Mouse (Mus musculus) heart, embryonic 13.5 days (tissue): ENCODE results near the gene Grap. TPM values are rescaled to one million over a fixed set of nuclear protein-coding genes. Genes with fewer than 3 reads are reported as not detected.

Experiments
- ATAC-seq: fragments of 200-750 bp; cut with Nextera tagmentation; 2 replicates; pipeline ENCODE4 v1.8.0; 2017; ENCODE audit warnings: moderate TSS enrichment; ENCODE audit not compliant: insufficient number of reproducible peaks, low FRiP score, low TSS enrichment; ENCODE audit errors: extremely low read depth
- H3K27ac ChIP-seq: fragments of 300-500 bp; sonication (generic); replicated peaks from 2 replicates; pipeline ENCODE4 v1.5.1; 2015; ENCODE audit warnings: moderate library complexity, mild to moderate bottlenecking, inconsistent platforms
- H3K27me3 ChIP-seq: fragments of 300-500 bp; sonication (generic); replicated peaks from 2 replicates; pipeline ENCODE4 v1.6.1; 2015; ENCODE audit warnings: mild to moderate bottlenecking, inconsistent platforms
- H3K36me3 ChIP-seq: fragments of 300-500 bp; sonication (generic); 2 replicates; pipeline ENCODE4 v1.6.1; 2015; ENCODE audit warnings: mild to moderate bottlenecking, inconsistent platforms
- H3K4me1 ChIP-seq: fragments of 300-500 bp; sonication (generic); 2 replicates; pipeline ENCODE4 v1.6.1; 2015; ENCODE audit warnings: inconsistent platforms
- H3K4me2 ChIP-seq: fragments of 300-500 bp; sonication (generic); 2 replicates; pipeline ENCODE4 v1.6.1; 2015; ENCODE audit warnings: inconsistent platforms, mild to moderate bottlenecking, moderate library complexity
- H3K4me3 ChIP-seq: fragments of 300-500 bp; sonication (generic); 2 replicates; pipeline ENCODE4 v1.5.1; 2015; ENCODE audit warnings: moderate library complexity, mild to moderate bottlenecking, inconsistent platforms
- H3K9ac ChIP-seq: fragments of 300-500 bp; sonication (generic); 2 replicates; pipeline ENCODE4 v1.6.1; 2015; ENCODE audit warnings: inconsistent platforms, mild to moderate bottlenecking, moderate library complexity
- H3K9me3 ChIP-seq: fragments of 300-500 bp; sonication (generic); 2 replicates; pipeline ENCODE4 v1.6.1; 2016; ENCODE audit warnings: inconsistent platforms
- WGBS: fragments of 180-500 bp; shearing (Covaris S2); methylation state at CpG from one replicate; pipeline ENCODE4 v1.1.7; 2015; ENCODE audit warnings: mixed read lengths; 5-methylcytosine and 5-hydroxymethylcytosine counted together
- polyA plus RNA-seq: library from polyadenylated mRNA; unstranded; fragments of >200 nt; fragmentation: Nextera tagmentation; extraction: Ambion mirVana; gene quantifications from 2 replicates; pipeline ENCODE4 v1.2.1, GENCODE M21; 2015

Grap gene
- polyA plus RNA-seq, 1 experiment from 2014 or later: 11.2 TPM

DNA sequence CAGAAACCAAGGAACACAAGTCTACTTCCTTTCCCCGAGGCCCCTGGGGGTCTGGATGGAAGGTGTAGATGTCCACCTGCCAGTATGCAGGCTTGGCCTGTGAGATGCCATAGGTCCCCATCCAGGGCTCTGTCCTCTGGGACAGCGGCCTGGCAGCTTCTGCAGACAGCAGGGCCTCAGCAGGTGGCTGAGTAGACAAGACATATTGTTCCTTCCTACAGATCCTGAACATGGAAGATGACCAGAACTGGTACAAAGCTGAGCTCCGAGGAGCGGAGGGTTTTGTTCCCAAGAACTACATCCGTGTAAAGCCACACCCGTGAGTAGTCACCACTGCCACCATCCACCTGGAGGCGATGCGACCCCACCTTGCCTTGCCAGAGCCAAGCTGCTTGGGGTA, 6.9 kb downstream of the Grap start:
- ATAC-seq: no peak
- WGBS: 83% methylated on average over 8 of the region's 8 CpGs
- Histone ChIP-seq H3K9me3 (no peaks in the 10 kb centered on the region), H3K4me1 (peaks cover 10% of the 10 kb centered on the region), H3K27ac (no peak overlapping the region), H3K27me3 (no peaks in the 10 kb centered on the region), H3K36me3 (no peaks in the 10 kb centered on the region), H3K9ac (no peak overlapping the region), H3K4me2 (no peak overlapping the region), H3K4me3 (no peak overlapping the region)

DNA sequence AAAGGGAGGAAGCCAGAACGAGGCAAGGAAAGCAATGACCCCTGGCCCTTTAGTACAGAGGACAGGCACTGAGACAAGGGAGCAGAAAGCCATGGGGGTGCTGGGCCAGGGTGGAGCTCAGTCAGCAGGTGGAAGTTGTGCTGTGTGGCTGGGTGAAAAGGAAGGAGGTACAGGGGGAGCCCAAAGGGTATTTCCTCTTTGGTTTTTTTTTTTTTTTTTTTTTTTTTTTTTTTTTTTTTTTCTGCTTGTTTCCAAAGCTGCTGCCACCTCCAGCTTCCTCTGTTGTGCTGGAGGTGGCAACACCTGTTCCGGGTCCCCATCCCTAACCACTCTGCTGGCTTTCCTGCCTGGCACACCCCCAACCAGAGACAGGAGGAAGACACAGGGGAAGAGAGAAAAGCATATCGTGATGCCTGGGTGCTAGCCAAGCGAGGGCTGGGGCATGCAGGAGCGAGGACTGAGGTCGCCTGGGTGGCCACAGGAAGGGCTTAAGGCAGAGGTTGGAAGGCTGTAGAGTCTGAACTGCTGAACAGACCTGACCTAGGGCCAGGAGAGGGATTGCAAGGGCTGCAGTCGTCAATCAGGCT, 7.8 kb downstream of the Grap start:
- 61% methylated on average over 7 of the region's 7 CpGs for WGBS
- H3K4me3 ChIP-seq: no peak overlapping the region
- H3K27me3 ChIP-seq: no peaks in the 10 kb centered on the region
- H3K9ac ChIP-seq: no peak overlapping the region
- ATAC-seq: no peak
- peaks cover 10% of the 10 kb centered on the region for H3K4me1 ChIP-seq
- no peak overlapping the region for H3K27ac ChIP-seq
- H3K36me3 ChIP-seq: no peaks in the 10 kb centered on the region
- no peak overlapping the region for H3K4me2 ChIP-seq
- H3K9me3 ChIP-seq: no peaks in the 10 kb centered on the region

DNA sequence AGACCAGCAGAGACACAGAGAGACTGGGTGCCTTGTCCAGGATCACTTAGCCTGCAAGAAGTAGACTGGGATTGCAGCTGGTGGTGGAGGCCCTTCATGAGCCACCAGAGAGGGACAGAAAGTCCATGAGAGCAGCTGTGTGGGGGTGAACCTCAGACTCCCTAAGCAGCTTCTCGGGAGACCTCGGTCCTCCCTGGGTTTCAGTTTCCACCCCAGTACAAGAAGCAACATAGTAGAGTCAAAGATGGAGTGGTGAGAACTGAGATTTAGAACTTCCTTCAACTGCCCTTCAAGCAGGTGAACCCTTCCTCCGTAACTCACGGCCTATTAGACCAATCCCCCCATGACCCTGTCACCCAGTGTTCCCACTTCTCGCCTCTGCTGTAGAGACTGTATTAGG, 9.1 kb downstream of the Grap start:
- H3K4me2 ChIP-seq: no peak overlapping the region
- H3K9ac ChIP-seq: no peak overlapping the region
- WGBS: 86% methylated on average over 5 of the region's 5 CpGs
- H3K9me3 ChIP-seq: no peaks in the 10 kb centered on the region
- no peak for ATAC-seq
- no peak overlapping the region for H3K27ac ChIP-seq
- H3K36me3 ChIP-seq: no peaks in the 10 kb centered on the region
- peaks cover 10% of the 10 kb centered on the region for H3K4me1 ChIP-seq
- H3K4me3 ChIP-seq: no peak overlapping the region
- no peaks in the 10 kb centered on the region for H3K27me3 ChIP-seq

DNA sequence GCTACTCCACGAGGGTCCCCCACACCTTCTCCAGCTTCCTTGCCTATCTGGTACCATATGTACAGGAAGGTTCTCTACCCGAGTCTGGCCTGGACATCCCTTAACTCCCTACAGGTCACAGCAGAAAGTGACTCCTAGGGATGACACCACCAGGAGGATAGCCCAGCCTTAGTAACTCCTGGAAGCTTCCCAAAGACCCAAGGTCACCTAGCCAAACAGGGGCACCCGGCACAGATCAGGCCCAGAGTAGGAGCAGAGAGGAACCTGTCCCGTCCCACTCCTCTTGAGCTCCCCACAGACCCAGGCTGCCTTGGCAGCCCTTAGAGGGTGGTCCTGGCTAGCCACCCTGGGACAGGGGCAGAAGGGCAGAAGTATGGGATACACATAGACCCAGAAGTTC, 12.3 kb downstream of the Grap start:
- H3K9ac ChIP-seq: no peak overlapping the region
- H3K9me3 ChIP-seq: no peaks in the 10 kb centered on the region
- no peaks in the 10 kb centered on the region for H3K4me1 ChIP-seq
- WGBS: 72% methylated on average over 4 of the region's 4 CpGs
- no peaks in the 10 kb centered on the region for H3K27me3 ChIP-seq
- H3K4me2 ChIP-seq: no peak overlapping the region
- ATAC-seq: no peak
- H3K4me3 ChIP-seq: no peak overlapping the region
- H3K36me3 ChIP-seq: no peaks in the 10 kb centered on the region
- no peak overlapping the region for H3K27ac ChIP-seq

DNA sequence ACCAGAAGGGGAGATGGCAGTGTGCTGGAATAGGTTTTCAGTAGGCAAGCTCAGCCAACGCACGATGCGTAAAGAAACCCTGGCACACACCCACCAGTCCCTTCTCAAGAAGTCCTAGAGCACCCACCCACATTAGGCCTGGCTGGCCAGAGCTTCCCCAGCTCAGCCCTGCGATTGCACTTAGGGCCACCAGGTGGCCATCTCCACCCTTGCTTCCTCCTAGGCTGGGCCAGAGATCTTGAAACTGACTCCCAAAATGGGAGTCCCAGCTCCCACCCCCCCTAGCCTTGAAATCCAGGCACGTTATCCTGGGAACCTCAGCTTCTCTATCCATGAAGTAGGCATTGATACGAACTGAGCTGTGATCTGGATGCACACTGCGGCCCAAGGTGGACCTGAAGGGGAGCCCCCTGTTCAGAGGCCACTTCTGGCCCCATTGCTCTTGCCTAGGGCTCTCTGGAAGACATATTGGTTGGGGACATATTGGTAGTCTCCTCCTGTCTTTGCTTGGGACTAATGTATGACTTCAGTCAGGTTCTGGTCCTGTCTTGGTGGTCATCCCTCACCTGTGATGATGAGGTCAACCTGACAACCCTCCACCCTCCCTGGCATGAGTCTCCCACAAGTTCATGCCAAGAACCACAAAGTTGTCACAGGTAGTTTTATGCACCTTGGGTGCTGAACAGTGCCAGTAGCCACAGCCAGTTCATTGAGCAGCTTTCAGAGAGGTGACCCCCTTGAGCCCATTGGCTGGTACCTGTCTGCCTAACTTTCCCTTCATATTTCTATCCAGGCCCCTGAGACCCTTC, 13.1 kb downstream of the Grap start:
- Histone ChIP-seq H3K9ac (no peak overlapping the region), H3K4me1 (no peaks in the 10 kb centered on the region), H3K27ac (no peak overlapping the region), H3K9me3 (no peaks in the 10 kb centered on the region), H3K27me3 (0 out of 2 replicates have a peak, but pooled peaks cover 5% of the 10 kb centered on the region), H3K4me2 (no peak overlapping the region), H3K36me3 (no peaks in the 10 kb centered on the region), H3K4me3 (no peak overlapping the region)
- ATAC-seq: no peak
- 41% methylated on average over 7 of the region's 7 CpGs for WGBS

DNA sequence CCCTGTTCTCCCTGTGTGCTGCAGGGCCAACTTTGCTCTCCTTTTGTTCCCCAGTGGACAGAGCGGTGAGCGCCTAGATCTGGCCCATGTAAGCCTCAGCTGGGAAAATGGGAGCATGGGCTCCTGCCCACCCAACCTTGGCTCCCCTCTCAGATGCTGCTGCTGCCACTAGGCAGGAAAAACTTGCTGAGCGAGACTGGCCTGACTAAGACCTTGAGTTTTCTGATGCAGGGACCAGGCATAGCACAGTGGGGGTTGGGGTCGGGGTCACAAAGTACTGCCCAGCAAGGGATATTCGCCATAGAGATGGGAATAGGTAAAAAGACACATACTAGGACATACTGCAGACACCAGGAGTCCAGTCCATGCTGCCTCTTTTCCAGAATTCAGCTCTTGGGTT, 14.2 kb downstream of the Grap start:
- H3K27me3 ChIP-seq: peaks cover 5% of the 10 kb centered on the region; the same call in 1 of the 2 replicates
- 81% methylated on average over 5 of the region's 5 CpGs for WGBS

DNA sequence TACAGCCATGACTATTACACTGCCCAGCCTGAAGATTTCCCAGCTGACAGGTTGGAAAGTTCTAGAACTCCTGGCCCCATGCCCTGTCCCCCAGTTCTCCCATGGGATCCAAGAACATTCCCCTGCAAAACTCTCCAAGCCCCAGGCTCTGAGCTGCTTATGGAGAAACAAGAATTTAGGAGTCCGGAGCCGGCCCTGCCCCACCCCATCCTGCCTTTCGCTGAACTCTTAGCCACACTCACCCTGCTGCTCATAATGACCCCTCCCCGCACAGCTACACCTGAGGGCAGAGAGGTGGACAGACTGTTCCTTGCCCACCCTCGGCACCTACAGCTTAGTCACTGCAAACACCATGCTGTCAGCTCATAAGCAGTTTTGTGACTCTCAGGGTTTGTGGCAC, 14.7 kb downstream of the Grap start:
- H3K4me1 ChIP-seq: no peaks in the 10 kb centered on the region
- H3K4me3 ChIP-seq: no peak overlapping the region
- peak overlapping the region; percentile 19; the same call in 1 of the 2 replicates for H3K9ac ChIP-seq
- no peak overlapping the region for H3K27ac ChIP-seq
- no peak for ATAC-seq
- no peaks in the 10 kb centered on the region for H3K36me3 ChIP-seq
- 64% methylated on average over 5 of the region's 5 CpGs for WGBS
- peaks cover 5% of the 10 kb centered on the region; the same call in 1 of the 2 replicates for H3K27me3 ChIP-seq
- no peaks in the 10 kb centered on the region for H3K9me3 ChIP-seq
- H3K4me2 ChIP-seq: no peak overlapping the region

More for the DNA sequence above, 14.2 kb downstream of the Grap start:
- Histone ChIP-seq H3K9ac (no peak overlapping the region), H3K4me2 (no peak overlapping the region), H3K4me1 (no peaks in the 10 kb centered on the region), H3K4me3 (no peak overlapping the region), H3K36me3 (no peaks in the 10 kb centered on the region), H3K9me3 (no peaks in the 10 kb centered on the region), H3K27ac (no peak overlapping the region)
- no peak for ATAC-seq

DNA sequence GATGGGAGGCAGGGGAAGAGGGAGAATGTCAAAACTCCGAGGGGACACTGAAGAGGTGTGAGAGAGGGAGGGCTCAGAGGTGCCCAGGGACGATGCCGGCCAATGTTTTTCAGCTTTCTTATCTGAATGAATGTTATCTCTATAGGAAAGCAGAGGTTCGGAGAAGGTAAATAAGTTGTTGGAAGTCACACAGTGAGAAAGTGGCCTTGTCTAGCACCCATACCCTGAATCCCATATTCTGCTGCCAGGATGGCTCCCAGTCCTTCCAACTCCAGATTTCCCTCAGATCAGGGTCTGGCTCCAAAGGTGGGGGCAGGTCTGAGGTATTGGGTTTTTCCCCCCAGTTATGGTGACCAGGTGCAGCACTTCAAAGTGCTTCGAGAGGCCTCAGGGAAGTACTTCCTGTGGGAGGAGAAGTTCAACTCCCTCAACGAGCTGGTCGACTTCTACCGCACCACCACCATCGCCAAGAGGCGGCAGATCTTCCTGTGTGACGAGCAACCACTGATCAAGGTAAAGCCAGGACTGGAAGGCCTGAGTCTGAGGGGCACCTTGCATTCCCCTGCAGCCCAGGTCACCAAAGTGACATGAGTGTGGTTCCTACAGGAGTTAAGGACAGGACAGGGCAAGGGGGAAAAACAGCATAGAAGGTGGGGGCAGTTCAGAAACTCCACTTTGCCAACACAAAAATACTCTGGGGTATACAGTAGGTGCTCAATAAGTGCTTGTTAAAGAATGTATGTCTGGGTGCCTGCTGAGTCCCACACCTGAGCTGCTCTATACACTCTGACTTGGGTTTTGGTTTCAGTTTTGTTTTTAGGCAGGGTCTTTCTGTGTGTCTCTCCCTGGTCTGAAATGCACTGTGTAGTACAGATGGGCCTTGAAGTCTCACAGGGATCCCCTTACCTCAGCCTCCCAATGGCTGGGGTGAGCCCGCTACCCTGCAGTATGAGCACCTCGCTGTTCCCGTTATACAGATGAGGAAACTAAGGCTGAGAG, 16.7 kb downstream of the Grap start:
- Histone ChIP-seq H3K27me3 (peaks cover 11% of the 10 kb centered on the region; the same call in 1 of the 2 replicates), H3K4me1 (peaks cover 6% of the 10 kb centered on the region)
- 55% methylated on average over 14 of the region's 14 CpGs for WGBS

DNA sequence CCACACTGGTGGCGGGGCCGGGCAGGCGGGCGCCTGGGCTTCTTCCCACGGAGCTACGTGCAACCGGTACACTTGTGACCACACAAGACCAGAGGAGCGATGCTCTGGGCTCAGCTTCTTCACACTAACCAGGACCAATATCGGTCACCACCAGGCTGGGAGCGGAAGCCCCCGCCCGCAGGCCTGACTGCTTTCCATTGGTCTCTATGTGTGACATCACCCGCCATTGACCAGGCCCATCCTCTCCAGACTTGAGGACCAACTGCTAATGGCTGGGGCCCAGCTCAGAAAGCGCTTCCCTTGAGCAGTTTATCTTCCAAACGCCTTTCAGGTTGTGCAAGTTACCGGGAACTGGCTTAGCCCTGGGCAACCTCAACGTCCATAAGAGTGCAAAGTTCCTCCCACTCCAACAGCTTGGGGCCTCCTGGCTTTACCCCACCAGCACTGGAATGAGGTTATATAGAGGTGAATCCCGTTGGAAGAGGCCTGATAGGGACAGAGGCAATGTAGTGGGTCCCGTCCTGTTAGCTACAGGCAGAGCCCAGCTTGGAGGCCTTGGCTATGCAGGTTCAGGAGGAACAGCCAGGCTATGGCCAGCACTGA, 18.8 kb downstream of the Grap start:
- H3K27me3 ChIP-seq: peaks cover 11% of the 10 kb centered on the region; the same call in 1 of the 2 replicates
- no peaks in the 10 kb centered on the region for H3K36me3 ChIP-seq
- ATAC-seq: no peak
- 42% methylated on average over 19 of the region's 19 CpGs for WGBS
- H3K4me2 ChIP-seq: 0 out of 2 replicates have a peak overlapping the region, but pooled peaks have one; percentile 17
- H3K4me1 ChIP-seq: peaks cover 11% of the 10 kb centered on the region
- H3K9me3 ChIP-seq: no peaks in the 10 kb centered on the region
- H3K4me3 ChIP-seq: no peak overlapping the region
- no peak overlapping the region for H3K9ac ChIP-seq
- H3K27ac ChIP-seq: no peak overlapping the region

More for the DNA sequence above, 16.7 kb downstream of the Grap start:
- Histone ChIP-seq H3K4me2 (no peak overlapping the region), H3K36me3 (no peaks in the 10 kb centered on the region), H3K9me3 (no peaks in the 10 kb centered on the region), H3K4me3 (no peak overlapping the region), H3K9ac (no peak overlapping the region), H3K27ac (no peak overlapping the region)
- ATAC-seq: no peak

DNA sequence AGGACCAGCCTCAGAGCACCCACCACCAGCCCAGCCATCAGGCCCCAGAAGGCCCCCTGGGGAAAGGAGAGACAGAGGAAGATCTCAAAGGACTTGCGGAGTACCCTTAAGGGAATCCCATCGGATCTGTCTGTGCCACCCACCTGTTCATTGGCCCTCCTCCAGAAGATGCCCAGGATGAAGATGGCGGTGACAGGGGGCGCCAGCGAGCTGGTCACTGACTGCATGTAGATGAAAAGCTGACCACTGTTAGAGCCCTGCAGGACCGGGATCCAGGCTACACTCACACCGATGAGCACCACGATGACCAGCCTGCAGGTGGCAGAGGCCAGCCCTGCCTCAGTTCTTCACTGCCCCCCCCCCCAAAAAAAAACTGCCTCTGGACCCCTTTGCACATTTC, 20.6 kb downstream of the Grap start:
- Histone ChIP-seq H3K4me2 (no peak overlapping the region), H3K27me3 (peaks cover 15% of the 10 kb centered on the region), H3K9ac (no peak overlapping the region), H3K36me3 (no peaks in the 10 kb centered on the region), H3K27ac (no peak overlapping the region), H3K4me1 (peaks cover 11% of the 10 kb centered on the region), H3K4me3 (no peak overlapping the region), H3K9me3 (no peaks in the 10 kb centered on the region)
- ATAC-seq: no peak
- WGBS: 38% methylated on average over 8 of the region's 8 CpGs
